Mouse (Mus musculus): ENCODE results near the gene Dkkl1.
"Not testable (repeated sequence)": the region's sequence is repeated elsewhere in the genome, so short reads cannot be mapped to it uniquely, and the experiment has no call there.

Gene Dkkl1

DNA sequence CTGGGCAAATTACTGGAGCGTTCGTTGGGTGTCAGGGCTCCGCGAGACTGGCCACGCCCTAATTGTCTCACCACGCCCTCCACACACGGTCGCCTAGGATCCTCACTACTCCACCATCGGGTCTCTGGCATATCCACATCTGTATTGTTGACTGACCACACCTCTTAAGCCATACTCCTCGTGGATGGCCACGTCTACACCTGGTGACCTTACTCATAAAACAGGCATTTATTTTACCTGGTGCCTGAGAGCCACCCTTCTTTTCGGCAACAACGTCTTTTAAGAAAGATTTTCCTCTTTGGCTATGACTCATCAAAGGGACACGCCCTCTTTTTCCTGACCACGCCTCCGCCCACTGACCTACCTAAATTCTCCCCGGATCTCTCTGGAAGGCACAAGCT is at the start of gene Dkkl1:
Dkkl1 (minus strand) TSS at position 297 of the 401 bp plus-strand sequence.
- DNase-seq (ENCODE audit: low spot score in 2 of 2) = peak in 1 of 2 experiments; percentile 21

DNA sequence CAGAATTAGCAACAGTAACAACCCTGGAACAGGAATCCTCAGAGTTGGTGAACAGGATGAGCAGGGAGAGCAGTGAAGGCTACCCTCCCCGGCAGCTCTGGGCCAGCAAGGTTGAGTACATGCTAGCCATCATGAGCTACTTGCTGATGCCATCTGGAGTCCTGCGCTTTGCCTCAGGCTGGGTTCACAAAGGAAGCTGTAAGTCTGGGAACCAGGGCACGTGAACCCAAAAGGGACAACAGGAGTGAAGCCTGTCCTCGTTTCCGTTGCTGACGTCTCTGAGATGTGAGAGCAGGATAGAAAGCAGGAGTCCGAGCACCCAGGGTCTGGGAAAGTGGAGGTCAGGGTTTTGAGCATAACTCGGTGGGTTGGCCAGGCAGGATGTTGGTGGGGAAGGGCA is 47.3 kb upstream of the Dkkl1 start:
- DNase-seq (ENCODE audit: low spot score in 2 of 2) = no peak

DNA sequence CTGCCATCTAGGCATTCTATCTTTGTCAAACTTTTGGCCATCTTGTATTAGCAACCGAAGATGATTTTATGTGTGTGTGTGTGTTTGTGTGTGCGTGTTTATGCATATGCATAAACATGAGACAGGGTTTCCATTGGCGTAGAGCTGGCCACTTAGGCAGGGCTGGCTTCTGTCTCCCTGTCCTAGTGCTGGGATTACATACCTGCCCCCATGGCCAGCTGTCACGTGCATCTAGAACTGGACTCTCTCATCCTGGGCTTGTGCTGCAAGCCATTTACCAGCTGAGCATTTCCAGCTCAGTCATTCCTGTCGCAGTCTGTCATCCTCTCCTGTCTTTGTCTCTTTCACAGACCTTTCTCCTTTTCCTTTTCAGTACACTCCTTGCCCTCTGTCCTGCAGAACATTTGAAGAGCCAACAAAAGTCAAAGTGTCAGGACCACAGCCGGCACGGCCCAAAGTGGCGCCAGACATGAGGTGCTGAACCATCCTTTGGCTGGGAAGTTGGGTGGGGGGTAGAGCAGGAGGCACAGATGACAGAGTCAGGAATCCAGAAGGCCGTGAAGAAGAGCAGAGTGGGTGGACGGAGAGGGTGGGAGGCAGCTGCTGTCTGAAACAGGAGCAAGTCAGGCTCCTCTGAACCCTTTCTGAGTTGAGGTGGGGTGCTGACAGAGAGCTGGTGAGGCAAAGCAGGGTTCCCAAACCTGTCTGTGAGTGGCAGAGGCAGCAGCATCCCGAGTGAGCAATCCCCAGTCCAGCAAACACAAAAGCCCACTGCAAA is 45.3 kb upstream of the Dkkl1 start:
- DNase-seq (ENCODE audit: low spot score in 2 of 2) = no peak

DNA sequence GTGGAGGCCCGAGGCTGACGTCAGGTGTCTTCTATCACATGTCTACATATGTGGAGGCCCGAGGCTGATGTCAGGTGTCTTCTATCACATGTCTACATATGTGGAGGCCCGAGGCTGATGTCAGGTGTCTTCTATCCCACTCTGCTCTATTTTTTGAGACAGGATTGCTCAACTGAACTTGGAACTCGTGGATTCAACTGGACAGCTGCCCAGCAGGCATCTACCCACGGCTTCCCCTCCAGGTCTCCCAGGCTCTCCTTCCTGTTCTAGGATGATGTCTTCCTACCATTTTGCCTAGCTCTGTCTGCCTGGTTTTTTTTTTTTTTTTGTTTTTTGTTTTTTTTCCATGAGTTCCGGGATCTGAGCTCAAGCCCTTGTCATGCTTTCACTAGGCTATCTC is 43.9 kb upstream of the Dkkl1 start:
- not testable (repeated sequence) for DNase-seq (ENCODE audit: low spot score in 2 of 2)

DNA sequence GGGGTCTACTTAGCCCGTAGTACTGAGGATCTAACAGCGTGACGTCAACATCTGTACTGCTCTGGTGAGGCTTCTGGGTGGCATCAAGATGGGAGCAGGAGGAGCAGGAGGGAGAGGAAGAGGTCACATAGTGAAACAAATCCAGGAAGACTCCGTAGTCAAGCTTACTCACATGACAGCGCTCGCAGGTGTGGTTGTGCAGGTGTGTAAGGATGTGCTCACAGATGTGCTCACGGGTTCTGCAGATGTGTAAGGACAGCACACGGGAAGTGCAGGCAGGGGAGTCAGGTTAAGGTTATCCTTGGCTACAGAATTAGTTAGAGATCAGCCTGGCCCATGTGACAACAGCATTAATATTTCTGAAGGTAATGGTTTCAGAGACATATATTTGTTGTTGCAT is 41.9 kb upstream of the Dkkl1 start:
- no peak for DNase-seq (ENCODE audit: low spot score in 2 of 2)

DNA sequence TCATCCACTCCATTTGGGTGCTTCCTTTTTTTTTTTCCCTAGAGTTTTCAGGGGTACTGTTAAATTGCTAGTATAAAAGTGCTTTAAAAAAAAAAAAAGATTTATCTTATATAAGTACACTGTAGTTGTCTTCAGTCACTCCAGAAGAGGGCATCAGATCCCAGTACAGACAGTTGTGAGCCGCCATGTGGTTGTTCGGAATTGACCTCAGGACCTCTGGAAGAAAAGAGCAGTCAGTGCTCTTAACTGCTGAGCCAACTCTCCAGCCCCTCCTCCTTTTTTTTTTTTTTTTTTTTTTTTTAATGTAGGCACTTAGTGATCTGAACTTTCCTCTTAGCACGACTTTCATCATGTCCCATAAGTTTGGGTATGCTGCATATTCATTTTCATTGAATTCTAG is 35.7 kb upstream of the Dkkl1 start:
- DNase-seq (ENCODE audit: low spot score in 2 of 2) = no peak

DNA sequence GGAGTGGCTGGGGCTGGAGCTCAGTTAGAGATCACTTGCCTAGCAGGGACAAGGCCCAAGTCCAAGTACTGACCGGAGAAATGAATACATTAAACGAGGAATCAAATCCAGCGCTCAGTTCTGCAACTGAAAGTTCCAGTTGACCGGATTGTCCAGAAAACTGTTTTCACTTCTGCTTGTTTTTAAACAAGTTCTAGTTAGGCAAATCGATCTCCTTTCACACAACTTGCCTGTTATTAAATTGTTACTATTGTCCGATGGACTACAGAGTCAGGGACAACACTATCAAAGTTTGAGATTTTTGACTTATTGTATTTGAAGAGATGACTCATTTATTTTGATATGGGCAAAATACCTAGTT is 29.4 kb upstream of the Dkkl1 start:
- no peak for DNase-seq (ENCODE audit: low spot score in 2 of 2)

DNA sequence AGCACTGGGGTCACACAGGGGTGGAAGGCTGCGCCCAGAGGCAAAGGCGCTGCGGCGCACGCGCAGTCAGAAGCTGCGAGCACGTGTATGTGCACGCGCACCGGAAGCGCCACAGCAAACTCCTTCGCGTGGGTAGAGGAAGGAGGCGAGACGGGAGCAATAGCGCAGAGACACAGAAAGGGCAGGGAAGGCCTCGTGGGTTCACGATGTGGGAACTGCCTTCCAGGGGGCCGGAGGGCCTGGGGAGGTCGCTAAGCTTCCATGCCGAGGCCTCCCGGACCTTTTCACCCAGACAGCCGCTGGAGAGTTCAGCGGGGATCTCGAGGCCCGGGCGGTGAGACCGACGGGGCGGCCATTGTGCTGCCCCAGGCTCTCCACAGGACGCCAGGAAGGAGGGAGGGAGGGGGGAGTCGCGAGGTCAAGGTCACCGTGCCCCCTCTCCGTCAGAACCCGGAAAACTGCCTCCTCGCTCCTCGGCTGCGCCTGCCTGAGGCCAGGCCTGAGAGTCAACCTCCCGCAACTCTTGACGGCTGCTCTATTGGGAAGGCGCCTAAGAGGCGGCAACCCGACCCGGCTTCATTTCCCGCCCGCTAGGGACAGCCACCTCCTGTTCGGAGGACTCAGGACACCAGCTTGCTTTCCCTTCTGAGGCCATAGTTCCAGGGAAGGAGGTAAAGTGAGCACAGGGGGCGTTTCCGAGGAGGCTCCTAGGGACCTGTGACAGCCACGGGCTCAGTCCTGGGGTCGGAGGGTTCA is 28.9 kb upstream of the Dkkl1 start, which contains the start of gene Slc6a16:
Slc6a16 (plus strand) TSS at position 453 of the 756 bp plus-strand sequence.
- DNase-seq (ENCODE audit: low spot score in 2 of 2) = no peak

DNA sequence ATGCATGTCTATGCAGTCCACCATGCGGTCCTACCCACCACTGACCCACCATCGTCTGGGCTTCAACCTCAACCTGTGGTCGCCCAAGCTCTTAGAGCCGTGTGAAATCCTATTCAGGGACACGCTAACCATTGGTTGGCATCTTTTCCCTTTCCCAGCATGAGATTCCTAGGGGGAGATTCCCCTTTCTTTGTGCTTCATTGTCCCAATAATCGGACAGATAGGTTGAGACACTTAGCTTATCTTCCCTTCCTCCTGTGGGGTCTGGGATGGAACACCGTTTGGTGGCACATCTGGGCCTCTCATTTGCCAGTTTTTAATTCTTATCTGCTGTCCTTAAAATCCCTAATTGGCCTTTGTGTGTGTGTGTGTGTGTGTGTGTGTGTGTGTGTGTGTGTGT is 28.2 kb upstream of the Dkkl1 start:
- DNase-seq (ENCODE audit: low spot score in 2 of 2) = no peak

DNA sequence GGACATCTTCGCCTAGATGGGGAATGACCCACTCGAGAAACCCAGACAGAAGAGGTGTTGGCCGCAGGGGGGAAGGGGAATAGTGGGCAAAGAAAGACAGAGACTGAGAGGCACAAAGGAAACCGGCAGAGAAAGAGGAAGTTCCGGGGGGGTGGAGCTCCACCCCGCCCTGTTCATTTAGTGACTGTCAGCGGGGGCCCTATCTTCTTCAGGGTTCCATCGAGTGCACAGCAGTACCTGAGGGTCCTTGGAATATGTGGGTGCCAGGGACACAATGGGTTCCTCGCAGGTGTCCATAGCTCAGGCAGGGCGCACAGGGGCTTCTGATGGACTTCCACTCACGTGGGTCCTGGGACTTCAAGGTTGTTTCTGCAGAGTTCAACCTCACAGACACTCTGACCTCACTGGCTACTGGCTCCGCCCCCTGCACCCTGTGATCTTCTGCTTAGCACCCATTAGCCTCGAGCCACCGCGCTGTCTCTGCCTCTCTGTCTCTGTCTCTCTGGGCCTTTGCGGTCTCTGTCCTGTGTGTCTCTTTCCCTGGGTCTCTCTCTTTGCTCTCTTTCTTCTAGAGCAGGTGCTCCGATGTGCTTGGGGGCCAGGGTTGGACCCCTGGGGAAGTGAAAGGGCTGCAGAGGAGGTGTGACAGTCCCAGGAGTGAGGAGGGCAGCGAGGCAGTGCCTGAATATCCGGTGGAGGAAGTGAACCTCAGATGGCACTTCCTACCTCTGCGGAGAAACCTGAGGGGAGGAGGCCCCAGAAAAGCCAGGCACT is 27.0 kb upstream of the Dkkl1 start, which contains the start of gene Cd37:
Cd37 (minus strand) TSS at position 393 of the 774 bp plus-strand sequence.
- peak; percentile 88 to 92 for DNase-seq (ENCODE audit: low spot score in 2 of 2)

DNA sequence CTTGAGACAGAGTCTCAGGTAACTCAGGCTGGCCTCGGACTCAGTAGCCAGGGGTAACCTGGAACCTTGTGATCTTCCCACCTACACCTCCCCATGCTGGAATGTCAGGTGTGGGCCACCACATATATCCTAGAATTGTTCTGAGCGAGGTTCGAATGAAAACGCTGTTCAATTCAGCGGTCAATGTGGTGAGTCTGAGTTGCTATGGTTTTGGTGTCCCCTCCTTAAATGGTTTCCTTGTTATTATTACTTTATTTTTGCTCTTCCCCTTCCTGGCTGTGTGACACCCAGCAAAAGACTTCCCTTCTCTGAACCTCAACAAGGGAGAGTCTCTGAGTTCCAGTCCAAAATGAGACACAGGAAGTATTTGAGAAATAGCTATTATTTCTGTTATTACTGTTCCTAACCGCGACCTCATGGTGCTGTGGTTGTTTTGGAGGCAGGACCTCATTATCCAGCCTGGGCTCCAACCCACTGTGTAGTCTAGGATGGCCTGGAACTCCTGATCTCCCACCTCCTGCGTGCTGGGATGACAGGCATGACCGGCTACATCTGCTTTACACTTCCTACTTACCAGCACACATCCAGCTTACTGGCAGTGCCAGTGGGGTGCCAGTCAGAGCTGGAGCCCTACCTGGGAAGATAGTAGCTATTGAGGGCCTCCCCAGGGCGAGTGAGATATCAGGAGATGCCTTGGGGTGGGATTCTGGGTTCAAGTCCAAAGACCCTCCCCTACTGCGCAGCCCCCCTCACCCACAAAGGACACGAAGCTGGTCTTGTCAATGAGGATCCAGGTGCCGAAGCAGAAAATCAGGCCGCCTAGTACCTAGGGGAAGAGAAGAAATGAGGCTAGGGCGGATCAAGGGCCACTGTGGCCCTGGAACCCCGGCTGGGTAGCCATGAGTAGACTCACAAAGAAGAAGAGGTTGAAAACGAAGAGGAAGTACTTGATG is 26.1 kb upstream of the Dkkl1 start:
- DNase-seq (ENCODE audit: low spot score in 2 of 2) = no peak

DNA sequence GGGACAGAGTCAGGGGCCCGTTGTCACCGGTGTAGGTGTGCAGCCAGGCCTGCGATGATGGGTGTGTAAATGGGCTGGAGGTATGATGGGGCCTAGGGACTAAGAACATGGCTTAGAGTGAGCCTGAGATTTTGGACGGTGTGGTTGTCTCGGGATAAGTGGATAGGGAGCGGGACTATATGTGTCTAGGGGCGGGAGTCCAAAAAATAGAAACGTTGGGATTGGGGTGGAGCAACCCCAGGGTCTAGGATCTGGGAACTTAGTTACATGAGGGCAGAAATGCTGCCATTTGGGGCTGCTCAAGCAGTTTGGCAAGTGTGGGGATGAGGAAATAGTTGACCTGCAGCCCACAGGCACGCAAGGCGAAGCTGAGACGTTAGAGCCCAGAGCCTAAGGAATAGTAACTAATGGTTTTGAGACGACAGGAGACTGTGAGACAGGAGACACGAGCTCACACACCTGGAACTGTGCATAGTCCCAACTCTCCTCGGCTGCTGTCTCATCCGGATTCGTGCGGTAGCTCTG is 23.8 kb upstream of the Dkkl1 start:
- no peak for DNase-seq (ENCODE audit: low spot score in 2 of 2)

DNA sequence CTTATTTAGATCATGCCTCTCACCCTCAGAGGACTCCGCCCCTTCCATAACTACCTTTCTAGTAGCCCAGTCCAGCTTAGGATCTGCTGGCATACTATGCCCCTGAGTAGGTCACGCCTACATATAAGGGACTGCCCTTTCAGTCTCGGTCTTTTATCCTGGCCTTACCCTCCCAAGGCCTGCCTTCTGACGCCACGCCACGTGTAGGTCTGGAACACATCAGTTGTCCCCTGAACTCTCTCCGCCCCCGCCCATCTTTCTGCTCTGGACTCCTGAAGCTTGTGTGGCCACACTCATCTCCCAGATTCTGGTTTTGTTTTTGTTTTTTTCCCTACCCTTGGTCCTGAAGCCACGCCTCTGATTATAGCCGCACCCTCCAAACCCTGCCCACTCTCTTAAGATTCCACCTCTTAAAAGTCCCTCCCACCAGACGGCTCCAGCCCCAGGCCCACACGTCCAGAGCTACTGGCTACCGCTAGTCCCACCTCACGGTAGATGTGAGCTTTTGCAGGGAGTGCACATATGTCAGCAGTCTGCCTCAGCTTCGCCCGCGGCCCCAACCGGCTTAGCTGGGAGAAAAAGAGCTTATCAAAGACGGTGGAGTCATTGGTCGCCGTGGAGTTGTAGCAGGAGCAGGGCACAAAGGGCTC is 23.1 kb upstream of the Dkkl1 start:
- DNase-seq (ENCODE audit: low spot score in 2 of 2) = no peak

DNA sequence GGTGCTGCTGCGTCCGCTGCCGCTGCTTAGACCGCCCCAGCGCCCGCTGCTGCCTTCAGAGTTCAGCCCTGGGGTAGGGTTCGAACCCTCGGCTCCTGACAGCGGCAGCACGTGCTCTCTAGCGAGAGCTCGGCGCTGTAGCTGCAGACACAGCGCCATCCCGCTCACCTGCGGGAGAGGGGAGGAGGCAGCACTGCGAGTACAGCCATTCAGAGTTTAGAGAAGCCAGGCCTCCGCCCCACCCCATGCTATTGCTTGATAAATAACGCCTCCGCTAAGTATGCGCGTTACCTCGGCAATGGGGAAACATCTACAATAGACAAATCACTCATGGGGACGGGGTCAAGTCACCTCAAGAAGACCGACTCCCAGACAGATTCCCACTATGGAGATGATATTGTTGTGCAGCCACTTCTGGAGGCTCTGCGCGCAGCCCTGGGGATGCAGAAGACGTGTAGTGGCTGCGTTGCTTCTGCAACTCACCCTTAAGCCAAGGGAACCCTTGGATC is 22.4 kb upstream of the Dkkl1 start:
- DNase-seq (ENCODE audit: low spot score in 2 of 2) = no peak

DNA sequence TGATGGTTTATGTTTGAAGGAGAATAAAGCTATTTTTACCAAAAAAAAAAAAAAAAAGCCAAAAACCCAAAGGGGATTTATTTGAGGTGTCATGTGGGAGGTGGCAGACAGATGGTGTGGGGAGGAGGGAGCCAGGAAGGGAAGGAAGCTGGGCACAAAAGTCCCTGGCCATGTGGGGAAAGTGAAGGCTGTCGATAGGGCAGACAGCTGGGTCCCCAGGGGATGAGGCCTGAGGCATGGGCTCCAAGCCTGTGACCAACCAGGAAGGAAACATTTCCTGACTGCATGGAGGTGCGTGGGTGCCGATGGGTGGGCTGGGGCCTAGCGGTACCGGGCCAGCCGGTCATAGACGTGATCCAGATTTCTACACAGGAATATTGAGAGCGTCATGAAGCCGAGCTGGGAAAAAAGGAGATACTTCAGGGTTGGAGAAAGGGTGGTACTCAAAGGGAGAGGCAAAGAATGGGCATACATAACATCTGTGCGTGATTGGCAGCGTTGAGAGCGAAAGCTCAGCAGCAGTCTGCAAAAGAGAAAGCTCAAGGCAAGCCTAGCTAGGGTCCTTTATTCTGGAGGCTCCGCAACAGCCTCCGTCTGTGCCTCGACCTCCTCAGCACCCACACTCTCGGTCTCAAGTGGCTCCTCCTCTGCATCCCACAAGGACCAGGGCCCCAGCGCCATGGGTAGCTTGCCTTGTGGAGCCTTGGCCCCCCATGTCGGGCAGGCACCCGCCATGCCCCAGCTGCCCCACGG is 21.8 kb upstream of the Dkkl1 start:
- no peak for DNase-seq (ENCODE audit: low spot score in 2 of 2)

DNA sequence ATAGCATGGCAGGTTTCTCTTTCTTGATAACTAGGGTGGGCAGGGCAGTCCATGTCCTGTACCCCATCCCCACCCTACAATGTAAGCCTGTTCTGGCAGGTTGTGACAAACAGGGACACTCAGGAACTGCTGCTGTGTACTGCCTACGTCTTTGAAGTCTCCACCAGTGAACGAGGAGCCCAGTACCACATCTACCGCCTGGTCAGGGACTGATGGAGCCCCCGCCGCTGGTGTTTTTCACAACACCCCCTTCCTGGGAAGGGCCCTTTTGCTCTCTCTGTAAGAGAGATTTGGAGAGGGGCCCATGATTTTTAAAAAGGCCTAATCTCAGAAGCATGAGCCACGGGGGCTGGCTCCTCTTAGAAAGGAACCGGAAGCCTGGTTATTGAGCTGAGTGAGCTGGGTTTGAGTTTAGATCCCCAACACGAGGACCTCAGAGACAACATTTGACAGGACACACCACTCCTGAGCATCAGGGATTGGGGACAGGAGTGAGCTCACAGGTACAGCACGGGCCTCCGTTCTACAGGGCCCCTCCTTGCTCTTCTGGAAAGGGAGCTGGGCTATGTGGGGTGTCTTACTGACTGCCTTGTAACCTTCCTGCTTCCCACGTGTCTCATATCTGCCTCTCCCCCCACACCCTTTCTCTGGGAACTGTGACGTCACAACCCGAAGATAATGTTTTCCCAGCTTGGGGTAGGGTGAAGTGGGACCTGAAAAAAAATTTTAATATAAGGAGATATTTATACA is 20.9 kb upstream of the Dkkl1 start:
- no peak for DNase-seq (ENCODE audit: low spot score in 2 of 2)

DNA sequence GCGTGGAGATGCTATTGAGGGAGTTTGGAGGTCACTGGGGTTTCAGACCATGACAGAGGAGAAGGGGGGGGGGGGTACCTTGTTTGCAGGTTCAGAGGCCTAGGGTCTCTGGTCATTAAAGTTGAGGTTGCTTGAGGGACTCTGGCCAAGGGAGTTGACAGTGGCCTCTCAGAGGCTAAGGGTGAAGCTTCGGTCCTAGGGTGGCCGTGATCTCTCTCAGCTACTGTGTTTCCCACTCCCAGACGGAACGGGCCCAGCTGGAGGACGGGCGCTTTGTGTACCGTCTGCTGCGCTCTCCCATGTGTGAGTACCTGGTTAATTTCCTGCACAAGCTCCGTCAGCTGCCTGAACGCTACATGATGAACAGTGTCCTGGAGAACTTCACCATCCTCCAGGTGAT is 20.0 kb upstream of the Dkkl1 start:
- DNase-seq (ENCODE audit: low spot score in 2 of 2) = no peak

DNA sequence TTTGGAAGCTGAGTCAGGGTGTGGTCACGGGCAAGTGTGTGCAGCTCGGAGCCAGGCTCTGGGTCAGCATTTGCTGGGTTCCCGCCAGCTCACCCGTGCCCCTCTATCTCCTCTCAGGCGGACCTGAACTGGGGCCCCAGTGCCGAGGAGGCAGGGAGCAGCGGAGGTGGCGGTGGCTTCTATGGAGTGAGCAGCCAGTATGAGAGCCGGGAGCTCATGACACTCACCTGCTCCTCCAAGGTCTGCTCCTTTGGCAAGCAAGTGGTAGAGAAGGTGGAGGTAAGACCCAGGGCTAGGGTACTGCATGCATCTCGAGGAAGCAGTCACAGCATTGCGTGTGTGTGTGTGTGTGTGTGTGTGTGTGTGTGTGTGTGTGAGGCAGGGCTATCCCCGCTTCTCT is 19.2 kb upstream of the Dkkl1 start:
- DNase-seq (ENCODE audit: low spot score in 2 of 2) = no peak

All from natural killer cell, adult 2 months (primary cell).